Mouse (Mus musculus) cortical plate, adult 2 months (tissue): Measurements from ENCODE around the gene Ago3.

Source experiments
- CTCF ChIP-seq: fragments of 200-500 bp; IDR thresholded peaks from 2 replicates; pipeline ENCODE4 v1.5.1; 2011; ENCODE audit warnings: mild to moderate bottlenecking, control low read depth, low read length; ENCODE audit not compliant: insufficient read depth; ENCODE audit errors: extremely low read depth
- POLR2A ChIP-seq: fragments of 200-500 bp; IDR thresholded peaks from 2 replicates; pipeline ENCODE4 v1.6.1; 2011; ENCODE audit warnings: mild to moderate bottlenecking, low read length, control low read depth; ENCODE audit not compliant: insufficient read depth; ENCODE audit errors: extremely low read depth

- no peak for TF ChIP-seq CTCF
- no peak for TF ChIP-seq POLR2A
These were observed 138.2 kb downstream of the Ago3 start for GRCm38 (mm10) chr4:126291196-126291595.
